Mouse (Mus musculus) heart, adult 8-10 months (tissue): ENCODE measurements at regions not wholly inside any gene's neighbourhood (a gene's known extent, or its start where the extent isn't known, plus 50 kb on each side); places are given as distances from the start of the nearest gene placed in this dataset.

ENCODE experiments used
- DNase-seq: peaks from one replicate; pipeline ENCODE4 v3.0.0; 2022; ENCODE audit warnings: low spot score

- DNase-seq: no peak
These were observed 369.7 kb downstream of the Etnk1 start for GRCm38 (mm10) chr6:143536525-143537293.

GRCm38 (mm10) chr6:143547406-143547903, 380.4 kb downstream of the Etnk1 start:
- no peak for DNase-seq

- DNase-seq: no peak
These were observed 387.9 kb downstream of the Etnk1 start for GRCm38 (mm10) chr6:143554946-143555345.

- DNase-seq: no peak
These were observed 391.2 kb downstream of the Etnk1 start for GRCm38 (mm10) chr6:143558046-143558884.

- no peak for DNase-seq
These were observed 392.3 kb downstream of the Etnk1 start for GRCm38 (mm10) chr6:143559316-143559715.

GRCm38 (mm10) chr6:143561316-143562088, 394.5 kb downstream of the Etnk1 start:
- no peak for DNase-seq

- no peak for DNase-seq
These were observed 404.5 kb downstream of the Etnk1 start for GRCm38 (mm10) chr6:143571356-143572115.

- no peak for DNase-seq
These were observed 412.2 kb downstream of the Etnk1 start for GRCm38 (mm10) chr6:143579223-143579622.

- DNase-seq: no peak
These were observed 422.6 kb downstream of the Etnk1 start for GRCm38 (mm10) chr6:143589666-143590065.

- no peak for DNase-seq
These were observed 423.2 kb downstream of the Etnk1 start for GRCm38 (mm10) chr6:143590231-143590630.

- DNase-seq: no peak
These were observed 425.5 kb downstream of the Etnk1 start for GRCm38 (mm10) chr6:143592490-143592889.

GRCm38 (mm10) chr6:143595486-143595885, 428.5 kb downstream of the Etnk1 start:
- no peak for DNase-seq

- no peak for DNase-seq
These were observed 430.4 kb downstream of the Etnk1 start for GRCm38 (mm10) chr6:143597414-143597813.

GRCm38 (mm10) chr6:143598916-143599315, 431.9 kb downstream of the Etnk1 start:
- no peak for DNase-seq

- DNase-seq: peak; percentile 16
These were observed 442.1 kb downstream of the Etnk1 start for GRCm38 (mm10) chr6:143609100-143609499.

GRCm38 (mm10) chr6:143612966-143613365, 445.9 kb downstream of the Etnk1 start:
- no peak for DNase-seq

GRCm38 (mm10) chr6:143614431-143614987, 447.5 kb downstream of the Etnk1 start:
- DNase-seq: no peak

- DNase-seq: no peak
These were observed 448.3 kb downstream of the Etnk1 start for GRCm38 (mm10) chr6:143615361-143615760.

GRCm38 (mm10) chr6:143616386-143616785, 449.4 kb downstream of the Etnk1 start:
- DNase-seq: no peak

- no peak for DNase-seq
These were observed 451.5 kb downstream of the Etnk1 start for GRCm38 (mm10) chr6:143618558-143618957.

- DNase-seq: no peak
These were observed 453.6 kb downstream of the Etnk1 start for GRCm38 (mm10) chr6:143620583-143620982.
